Mouse (Mus musculus): Measurements from ENCODE around the gene Neurl1a. TPM values are rescaled to one million over a fixed set of nuclear protein-coding genes. Genes with fewer than 3 reads are reported as not detected.

The Neurl1a gene
- polyA plus RNA-seq, 1 experiment: 10.1 TPM

DNA sequence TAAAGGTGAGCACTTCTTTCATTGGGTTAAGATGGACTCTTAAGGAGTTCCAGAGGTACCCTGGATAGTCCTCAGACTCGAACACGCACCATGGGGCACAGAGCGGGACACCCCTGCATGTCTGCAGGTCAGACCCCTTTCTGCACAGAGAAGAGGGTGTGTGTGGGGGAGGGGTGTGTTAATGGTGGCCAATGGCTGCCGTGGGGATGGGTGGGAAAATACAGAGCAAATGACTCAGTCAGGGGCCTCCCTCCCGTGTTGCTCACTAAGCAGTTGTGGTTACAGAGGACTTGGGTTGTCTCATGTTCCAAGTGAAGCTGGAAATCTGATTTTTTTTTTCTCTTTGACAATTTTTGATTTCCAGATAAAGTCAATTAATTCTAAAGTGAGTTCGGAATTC, 36.2 kb upstream of the Neurl1a start:
- Histone ChIP-seq H3K4me1 (ENCODE audit: control insufficient read depth, insufficient read depth, low read length) (peaks cover 2% of the 10 kb centered on the region; the same call in 1 of the 2 replicates), H3K4me3 (replicated peaks; ENCODE audit: extremely low read depth, low read depth, low read length) (no peak overlapping the region)
- no peak for DNase-seq
- 82% methylated on average over 6 of the region's 6 CpGs for WGBS
- TF ChIP-seq POLR2A (IDR thresholded peaks at IDR 0.05; ENCODE audit: borderline replicate concordance, extremely low read depth, low read depth, low read length) (no peak), CTCF (IDR thresholded peaks at IDR 0.05; ENCODE audit: insufficient read depth, low read length) (no peak)

DNA sequence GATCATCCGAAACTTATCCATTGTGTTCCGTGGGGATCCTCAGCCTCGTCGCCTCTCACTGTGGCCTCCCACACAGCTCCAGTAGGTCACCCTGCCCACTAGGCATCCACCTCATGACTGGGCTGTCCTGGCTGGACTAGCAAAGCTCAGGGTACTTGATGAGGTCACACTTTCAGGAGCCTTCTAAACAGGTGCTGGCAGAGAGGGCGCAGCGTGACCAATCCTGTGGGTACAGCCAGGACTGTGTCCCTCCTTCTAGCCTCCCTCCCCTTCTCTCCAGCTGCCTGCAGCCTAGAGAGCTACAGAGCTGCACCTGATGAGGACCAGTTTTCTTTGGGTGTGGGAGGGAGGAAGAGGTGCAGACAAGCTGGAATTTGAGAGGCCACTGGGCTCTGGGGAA, 34.5 kb upstream of the Neurl1a start, which contains the start of gene Calhm1:
Calhm1 (minus strand) TSS at position 101 of the 400 bp plus-strand sequence.
- no peak for TF ChIP-seq CTCF (IDR thresholded peaks at IDR 0.05; ENCODE audit: insufficient read depth, low read length)
- TF ChIP-seq POLR2A (IDR thresholded peaks at IDR 0.05; ENCODE audit: borderline replicate concordance, extremely low read depth, low read depth, low read length): no peak
- no peak for DNase-seq
- no peak within 1 kb of the TSS for H3K4me3 ChIP-seq (replicated peaks; ENCODE audit: extremely low read depth, low read depth, low read length)
- WGBS: 90% methylated on average over 6 of the region's 6 CpGs
- no peaks in the 10 kb centered on the region for H3K4me1 ChIP-seq (ENCODE audit: control insufficient read depth, insufficient read depth, low read length)

GRCm38 (mm10) chr19:47148267-47148847, 30.3 kb upstream of the Neurl1a start:
- WGBS: 64% methylated on average over 5 of the region's 5 CpGs
- no peaks in the 10 kb centered on the region for H3K4me1 ChIP-seq (ENCODE audit: control insufficient read depth, insufficient read depth, low read length)
- TF ChIP-seq POLR2A (IDR thresholded peaks at IDR 0.05; ENCODE audit: borderline replicate concordance, extremely low read depth, low read depth, low read length): no peak
- DNase-seq: no peak
- H3K4me3 ChIP-seq (replicated peaks; ENCODE audit: extremely low read depth, low read depth, low read length): no peak overlapping the region

- no peaks in the 10 kb centered on the region for H3K4me1 ChIP-seq (ENCODE audit: control insufficient read depth, insufficient read depth, low read length)
- WGBS: 28% methylated on average over 4 of the region's 4 CpGs
- H3K4me3 ChIP-seq (replicated peaks; ENCODE audit: extremely low read depth, low read depth, low read length): no peak overlapping the region
- TF ChIP-seq CTCF (IDR thresholded peaks at IDR 0.05; ENCODE audit: insufficient read depth, low read length) (no peak), POLR2A (IDR thresholded peaks at IDR 0.05; ENCODE audit: borderline replicate concordance, extremely low read depth, low read depth, low read length) (no peak)
- no peak for DNase-seq
Observed at GRCm38 (mm10) chr19:47149854-47150253, 28.8 kb upstream of the Neurl1a start.

- Histone ChIP-seq H3K4me3 (replicated peaks; ENCODE audit: extremely low read depth, low read depth, low read length) (no peak overlapping the region), H3K4me1 (ENCODE audit: control insufficient read depth, insufficient read depth, low read length) (no peaks in the 10 kb centered on the region)
- no peak for TF ChIP-seq CTCF (IDR thresholded peaks at IDR 0.05; ENCODE audit: insufficient read depth, low read length)
- TF ChIP-seq POLR2A (IDR thresholded peaks at IDR 0.05; ENCODE audit: borderline replicate concordance, extremely low read depth, low read depth, low read length): no peak
- WGBS: 20% methylated on average over 32 of the region's 32 CpGs
- DNase-seq: no peak
Observed at GRCm38 (mm10) chr19:47151332-47152061, 27.1 kb upstream of the Neurl1a start.

GRCm38 (mm10) chr19:47152062-47152369, 26.6 kb upstream of the Neurl1a start:
- DNase-seq: no peak
- no peaks in the 10 kb centered on the region for H3K4me1 ChIP-seq (ENCODE audit: control insufficient read depth, insufficient read depth, low read length)
- TF ChIP-seq POLR2A (IDR thresholded peaks at IDR 0.05; ENCODE audit: borderline replicate concordance, extremely low read depth, low read depth, low read length) (no peak), CTCF (IDR thresholded peaks at IDR 0.05; ENCODE audit: insufficient read depth, low read length) (no peak)
- WGBS: 66% methylated on average over 12 of the region's 12 CpGs
- H3K4me3 ChIP-seq (replicated peaks; ENCODE audit: extremely low read depth, low read depth, low read length): no peak overlapping the region

DNA sequence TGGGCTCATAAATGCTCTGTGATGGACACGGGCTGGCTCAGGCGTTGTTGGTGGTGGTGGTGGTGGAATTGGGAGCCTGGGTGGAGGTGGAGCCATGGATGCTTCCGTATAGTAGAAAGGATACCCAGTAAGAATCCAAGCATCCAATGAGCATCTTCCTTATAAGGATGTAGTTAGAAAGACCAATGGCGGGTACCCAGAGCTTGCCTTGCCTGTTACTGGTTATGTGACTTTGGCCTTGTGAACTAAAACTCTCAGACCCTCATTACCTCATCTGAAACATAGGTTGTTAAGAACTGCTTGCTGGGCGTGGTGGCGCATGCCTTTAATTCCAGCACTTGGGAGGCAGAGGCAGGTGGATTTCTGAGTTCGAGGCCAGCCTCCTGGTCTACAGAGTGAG, 24.9 kb upstream of the Neurl1a start:
- DNase-seq: no peak
- Histone ChIP-seq H3K4me1 (ENCODE audit: control insufficient read depth, insufficient read depth, low read length) (no peaks in the 10 kb centered on the region), H3K4me3 (replicated peaks; ENCODE audit: extremely low read depth, low read depth, low read length) (no peak overlapping the region)
- 89% methylated on average over 7 of the region's 7 CpGs for WGBS
- TF ChIP-seq POLR2A (IDR thresholded peaks at IDR 0.05; ENCODE audit: borderline replicate concordance, extremely low read depth, low read depth, low read length) (no peak), CTCF (IDR thresholded peaks at IDR 0.05; ENCODE audit: insufficient read depth, low read length) (no peak)

GRCm38 (mm10) chr19:47157664-47158063, 21.0 kb upstream of the Neurl1a start, which contains the start of gene Calhm3:
TSS of gene Calhm3 (minus strand) at chr19:47157764.
- TF ChIP-seq POLR2A (IDR thresholded peaks at IDR 0.05; ENCODE audit: borderline replicate concordance, extremely low read depth, low read depth, low read length): no peak
- no peak for TF ChIP-seq CTCF (IDR thresholded peaks at IDR 0.05; ENCODE audit: insufficient read depth, low read length)
- 74% methylated on average over 11 of the region's 11 CpGs for WGBS
- no peaks in the 10 kb centered on the region for H3K4me1 ChIP-seq (ENCODE audit: control insufficient read depth, insufficient read depth, low read length)
- no peak within 1 kb of the TSS for H3K4me3 ChIP-seq (replicated peaks; ENCODE audit: extremely low read depth, low read depth, low read length)
- no peak for DNase-seq

- no peak for DNase-seq
- Histone ChIP-seq H3K4me3 (replicated peaks; ENCODE audit: extremely low read depth, low read depth, low read length) (no peak overlapping the region), H3K4me1 (ENCODE audit: control insufficient read depth, insufficient read depth, low read length) (no peaks in the 10 kb centered on the region)
- TF ChIP-seq POLR2A (IDR thresholded peaks at IDR 0.05; ENCODE audit: borderline replicate concordance, extremely low read depth, low read depth, low read length): no peak
- no peak for TF ChIP-seq CTCF (IDR thresholded peaks at IDR 0.05; ENCODE audit: insufficient read depth, low read length)
- 54% methylated on average over 4 of the region's 4 CpGs for WGBS
Observed at GRCm38 (mm10) chr19:47161669-47162068, 17.0 kb upstream of the Neurl1a start.

GRCm38 (mm10) chr19:47163176-47163744, 15.4 kb upstream of the Neurl1a start:
- Histone ChIP-seq H3K4me1 (ENCODE audit: control insufficient read depth, insufficient read depth, low read length) (no peaks in the 10 kb centered on the region), H3K4me3 (replicated peaks; ENCODE audit: extremely low read depth, low read depth, low read length) (no peak overlapping the region)
- no peak for DNase-seq
- TF ChIP-seq POLR2A (IDR thresholded peaks at IDR 0.05; ENCODE audit: borderline replicate concordance, extremely low read depth, low read depth, low read length) (no peak), CTCF (IDR thresholded peaks at IDR 0.05; ENCODE audit: insufficient read depth, low read length) (no peak)
- WGBS: 91% methylated on average over 6 of the region's 6 CpGs
